Mouse (Mus musculus): ENCODE data around the gene Sap30l. TPM values are rescaled to one million over a fixed set of nuclear protein-coding genes. Genes with fewer than 3 reads are reported as not detected.

The Sap30l gene
- polyA plus RNA-seq, 1 experiment, result 34.9 TPM

GRCm38 (mm10) chr11:57799456-57799855 lies 2.0 kb upstream of the Sap30l start:
- Histone ChIP-seq H3K27me3 (ENCODE audit: control insufficient read depth, insufficient read depth, insufficient read length) (no peaks in the 10 kb centered on the region), H3K79me2 (ENCODE audit: control insufficient read depth, insufficient read depth) (peaks cover 37% of the 10 kb centered on the region), H3K4me3 (ENCODE audit: insufficient read depth, poor library complexity, severe bottlenecking) (no peak overlapping the region), H3K36me3 (ENCODE audit: control insufficient read depth, insufficient read depth) (no peaks in the 10 kb centered on the region), H3K79me3 (ENCODE audit: low read depth) (peaks cover 13% of the 10 kb centered on the region), H3ac (ENCODE audit: control insufficient read depth, insufficient read length, low read depth) (no peak overlapping the region)
- TF ChIP-seq USF1 (IDR thresholded peaks at IDR 0.05; ENCODE audit: low read depth), result no peak
- TF ChIP-seq CTCF (IDR thresholded peaks at IDR 0.05; ENCODE audit: control insufficient read depth, insufficient read depth, insufficient read length), result no peak

DNA sequence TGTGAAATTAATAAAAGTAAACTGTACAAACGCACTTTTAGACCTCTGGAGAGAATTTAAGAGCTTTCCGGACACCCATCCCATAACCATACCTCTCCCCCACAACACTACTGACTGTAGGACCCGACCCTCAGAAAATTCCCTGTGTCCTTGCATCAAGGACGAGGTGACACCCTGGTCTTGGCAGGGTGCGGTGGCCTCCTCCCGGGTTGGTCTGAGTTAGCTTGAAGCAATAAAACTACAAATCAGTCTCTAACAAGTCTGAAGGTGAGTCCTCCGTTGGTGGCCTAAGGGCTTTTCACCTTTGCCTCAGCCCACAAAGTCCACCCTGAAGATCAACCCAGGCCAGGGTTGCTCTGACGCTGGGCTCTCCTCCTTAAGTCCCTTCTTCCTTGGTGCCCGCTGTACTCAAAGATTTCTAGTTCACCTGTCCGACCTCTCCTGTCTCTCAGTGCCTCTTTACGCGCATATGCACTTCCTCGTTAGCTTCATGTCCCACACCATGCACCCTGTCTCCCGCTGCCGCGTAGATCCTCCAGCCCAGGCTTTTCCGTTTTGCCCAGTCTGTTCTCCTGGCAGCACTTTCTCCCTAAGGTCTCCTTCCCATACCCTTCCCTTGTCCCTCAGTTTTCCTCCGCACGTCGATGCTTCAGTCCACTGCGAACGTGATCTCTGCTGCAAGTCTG lies 1.0 kb upstream of the Sap30l start:
- H3K27me3 ChIP-seq (ENCODE audit: control insufficient read depth, insufficient read depth, insufficient read length), result no peaks in the 10 kb centered on the region
- peak overlapping the region; percentile 66 for H3ac ChIP-seq (ENCODE audit: control insufficient read depth, insufficient read length, low read depth)
- peak overlapping the region; percentile 85 for H3K4me3 ChIP-seq (ENCODE audit: insufficient read depth, poor library complexity, severe bottlenecking)
- H3K79me2 ChIP-seq (ENCODE audit: control insufficient read depth, insufficient read depth), result peaks cover 37% of the 10 kb centered on the region
- TF ChIP-seq FOSL1 (IDR thresholded peaks at IDR 0.05; ENCODE audit: insufficient read depth, low read length, poor library complexity, severe bottlenecking) (no peak), USF1 (IDR thresholded peaks at IDR 0.05; ENCODE audit: low read depth) (no peak), MAX (IDR thresholded peaks at IDR 0.05) (no peak), CEBPB (IDR thresholded peaks at IDR 0.05; ENCODE audit: low read depth) (no peak), MYOD1 (IDR thresholded peaks at IDR 0.05; ENCODE audit: control insufficient read depth, insufficient read length, low read depth) (no peak), MYOG (IDR thresholded peaks at IDR 0.05; ENCODE audit: control insufficient read depth, extremely low read depth, insufficient read length) (no peak)
- H3K79me3 ChIP-seq (ENCODE audit: low read depth), result peaks cover 13% of the 10 kb centered on the region
- no peaks in the 10 kb centered on the region for H3K36me3 ChIP-seq (ENCODE audit: control insufficient read depth, insufficient read depth)

DNA sequence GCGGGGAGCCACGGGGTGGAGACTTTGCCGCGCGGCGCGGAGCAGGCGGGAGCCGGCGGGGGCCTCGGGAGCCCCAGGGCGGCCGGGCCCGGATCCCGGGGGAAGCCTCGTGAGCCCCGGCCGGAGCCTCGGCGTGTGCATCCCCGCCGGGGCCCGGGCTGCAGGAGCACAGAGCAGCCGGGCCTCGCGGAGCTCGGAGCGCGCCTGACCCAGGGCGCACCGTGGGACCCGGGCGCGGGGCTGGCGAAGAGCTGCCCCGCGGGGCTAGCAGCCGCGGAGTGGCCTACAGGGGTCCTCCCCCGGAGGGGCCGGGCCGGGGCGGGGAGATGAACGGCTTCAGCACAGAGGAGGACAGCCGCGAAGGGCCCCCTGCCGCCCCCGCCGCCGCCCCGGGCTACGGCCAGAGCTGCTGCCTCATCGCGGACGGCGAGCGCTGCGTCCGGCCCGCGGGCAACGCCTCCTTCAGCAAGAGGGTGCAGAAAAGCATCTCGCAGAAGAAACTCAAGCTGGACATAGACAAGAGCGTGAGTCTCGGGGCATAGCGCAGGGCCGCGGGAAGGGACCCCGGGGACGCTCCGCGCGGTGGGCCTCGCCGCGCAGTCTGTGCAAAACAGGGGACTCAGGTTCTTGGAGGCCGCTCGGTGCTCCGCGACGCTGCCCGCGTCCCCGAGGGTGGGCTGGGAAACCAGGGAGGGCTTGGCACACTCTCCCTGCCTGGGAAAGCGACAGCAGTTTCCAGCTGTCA lies 501 bp downstream of the Sap30l start:
- Histone ChIP-seq H3K4me3 (ENCODE audit: insufficient read depth, poor library complexity, severe bottlenecking) (peak overlapping the region; percentile 85), H3ac (ENCODE audit: control insufficient read depth, insufficient read length, low read depth) (peak overlapping the region; percentile 94), H3K79me3 (ENCODE audit: low read depth) (peaks cover 13% of the 10 kb centered on the region), H3K79me2 (ENCODE audit: control insufficient read depth, insufficient read depth) (peaks cover 37% of the 10 kb centered on the region), H3K36me3 (ENCODE audit: control insufficient read depth, insufficient read depth) (no peaks in the 10 kb centered on the region), H3K27me3 (ENCODE audit: control insufficient read depth, insufficient read depth, insufficient read length) (no peaks in the 10 kb centered on the region)
- TF ChIP-seq MYOD1 (IDR thresholded peaks at IDR 0.05; ENCODE audit: control insufficient read depth, insufficient read length, low read depth), result no peak
- TF ChIP-seq CTCF (IDR thresholded peaks at IDR 0.05; ENCODE audit: control insufficient read depth, insufficient read depth, insufficient read length), result no peak
- no peak for TF ChIP-seq USF1 (IDR thresholded peaks at IDR 0.05; ENCODE audit: low read depth)
- no peak for TF ChIP-seq MAX (IDR thresholded peaks at IDR 0.05)
- TF ChIP-seq CEBPB (IDR thresholded peaks at IDR 0.05; ENCODE audit: low read depth), result no peak
- no peak for TF ChIP-seq MYOG (IDR thresholded peaks at IDR 0.05; ENCODE audit: control insufficient read depth, extremely low read depth, insufficient read length)
- TF ChIP-seq FOSL1 (IDR thresholded peaks at IDR 0.05; ENCODE audit: insufficient read depth, low read length, poor library complexity, severe bottlenecking), result no peak

- H3K27me3 ChIP-seq (ENCODE audit: control insufficient read depth, insufficient read depth, insufficient read length), result no peaks in the 10 kb centered on the region
- peak overlapping the region; percentile 85 for H3K4me3 ChIP-seq (ENCODE audit: insufficient read depth, poor library complexity, severe bottlenecking)
- peaks cover 37% of the 10 kb centered on the region for H3K79me2 ChIP-seq (ENCODE audit: control insufficient read depth, insufficient read depth)
- peak overlapping the region; percentile 94 for H3ac ChIP-seq (ENCODE audit: control insufficient read depth, insufficient read length, low read depth)
- peaks cover 13% of the 10 kb centered on the region for H3K79me3 ChIP-seq (ENCODE audit: low read depth)
- TF ChIP-seq MYOD1 (IDR thresholded peaks at IDR 0.05; ENCODE audit: control insufficient read depth, insufficient read length, low read depth), result no peak
- no peak for TF ChIP-seq CEBPB (IDR thresholded peaks at IDR 0.05; ENCODE audit: low read depth)
- no peak for TF ChIP-seq CTCF (IDR thresholded peaks at IDR 0.05; ENCODE audit: control insufficient read depth, insufficient read depth, insufficient read length)
- TF ChIP-seq FOSL1 (IDR thresholded peaks at IDR 0.05; ENCODE audit: insufficient read depth, low read length, poor library complexity, severe bottlenecking), result no peak
- TF ChIP-seq MYOG (IDR thresholded peaks at IDR 0.05; ENCODE audit: control insufficient read depth, extremely low read depth, insufficient read length), result no peak
- TF ChIP-seq MAX (IDR thresholded peaks at IDR 0.05), result no peak
- no peak for TF ChIP-seq USF1 (IDR thresholded peaks at IDR 0.05; ENCODE audit: low read depth)
- H3K36me3 ChIP-seq (ENCODE audit: control insufficient read depth, insufficient read depth), result no peaks in the 10 kb centered on the region
Measured at GRCm38 (mm10) chr11:57802511-57802870, 1.1 kb downstream of the Sap30l start.

DNA sequence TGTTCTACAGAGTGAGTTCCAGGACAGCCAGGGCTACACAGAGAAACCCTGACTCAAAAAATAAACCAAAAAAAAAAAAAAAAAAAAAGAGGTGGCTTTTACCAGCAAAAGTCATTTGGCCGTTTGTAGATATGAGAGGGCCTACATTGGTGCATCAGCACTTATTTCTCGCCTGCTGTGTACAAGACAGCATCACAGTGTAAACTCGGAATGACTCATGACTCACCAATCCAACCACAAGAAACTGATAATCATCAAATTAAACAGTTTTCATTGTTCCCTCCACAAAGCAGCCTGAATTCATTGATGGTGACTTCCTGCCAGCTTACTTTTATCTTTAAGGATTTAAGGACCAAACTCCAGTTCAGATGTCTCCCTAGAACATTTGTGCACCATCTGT lies 3.6 kb downstream of the Sap30l start:
- peaks cover 37% of the 10 kb centered on the region for H3K79me2 ChIP-seq (ENCODE audit: control insufficient read depth, insufficient read depth)
- peaks cover 13% of the 10 kb centered on the region for H3K79me3 ChIP-seq (ENCODE audit: low read depth)
- H3K27me3 ChIP-seq (ENCODE audit: control insufficient read depth, insufficient read depth, insufficient read length), result no peaks in the 10 kb centered on the region
- H3K4me3 ChIP-seq (ENCODE audit: insufficient read depth, poor library complexity, severe bottlenecking), result no peak overlapping the region
- no peak for TF ChIP-seq MAX (IDR thresholded peaks at IDR 0.05)
- TF ChIP-seq MYOG (IDR thresholded peaks at IDR 0.05; ENCODE audit: control insufficient read depth, extremely low read depth, insufficient read length), result no peak
- no peak for TF ChIP-seq CEBPB (IDR thresholded peaks at IDR 0.05; ENCODE audit: low read depth)
- TF ChIP-seq USF1 (IDR thresholded peaks at IDR 0.05; ENCODE audit: low read depth), result no peak
- peaks cover 16% of the 10 kb centered on the region for H3K36me3 ChIP-seq (ENCODE audit: control insufficient read depth, insufficient read depth)
- H3ac ChIP-seq (ENCODE audit: control insufficient read depth, insufficient read length, low read depth), result no peak overlapping the region

Measured in C2C12 (cell line).